Mouse (Mus musculus): ENCODE data around the gene Kif16b. TPM values are rescaled to one million over a fixed set of nuclear protein-coding genes. Genes with fewer than 3 reads are reported as not detected.

The Kif16b gene
- polyA plus RNA-seq, 1 experiment from 2014 or later = 8.0 TPM

DNA sequence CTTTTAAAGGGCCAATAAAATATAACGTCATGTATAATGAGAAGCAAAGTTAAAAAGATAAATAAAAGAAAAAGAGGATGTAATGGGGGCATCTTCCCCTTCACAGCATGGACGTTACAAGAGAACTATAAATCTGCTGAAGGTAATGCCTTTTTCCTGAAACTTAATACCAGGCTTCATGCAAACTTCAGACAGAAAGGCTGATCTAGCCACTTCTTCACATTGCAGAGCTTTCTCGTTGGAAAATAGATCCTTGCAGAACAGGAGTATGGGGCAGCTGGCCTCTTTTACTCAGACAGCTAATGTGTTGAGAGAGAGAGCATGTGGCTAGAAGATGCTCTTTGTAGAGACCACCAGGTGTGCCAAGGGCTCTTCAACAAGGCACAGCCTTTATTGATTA, 276.2 kb downstream of the Kif16b start:
- H3K36me3 ChIP-seq (ENCODE audit: control insufficient read depth, insufficient read depth, low read length) = no peaks in the 10 kb centered on the region
- no peaks in the 10 kb centered on the region for H3K9me3 ChIP-seq (ENCODE audit: control insufficient read depth, low read length)
- TF ChIP-seq CTCF (IDR thresholded peaks at IDR 0.05; ENCODE audit: low read depth) (no peak), EP300 (optimal IDR thresholded peaks at IDR 0.05) (no peak)
- DNase-seq (ENCODE audit: low spot score) = no peak
- H3K27ac ChIP-seq (replicated peaks) = no peak overlapping the region
- no peak overlapping the region for H3K4me2 ChIP-seq (replicated peaks; ENCODE audit: low read depth)
- ATAC-seq (ENCODE audit: low FRiP score, low TSS enrichment) = no peak
- no peak overlapping the region for H3K9ac ChIP-seq (ENCODE audit: low read length)
- H3K4me1 ChIP-seq (replicated peaks; ENCODE audit: control insufficient read depth, insufficient read depth) = no peaks in the 10 kb centered on the region
- no peaks in the 10 kb centered on the region for H3K27me3 ChIP-seq (ENCODE audit: control insufficient read depth, insufficient read depth, low read length)
- no peak overlapping the region for H3K4me3 ChIP-seq (ENCODE audit: low read depth, low read length)
- 49% methylated on average over 3 of the region's 3 CpGs for WGBS

- H3K4me3 ChIP-seq (ENCODE audit: low read depth, low read length) = no peak overlapping the region
- no peak for DNase-seq (ENCODE audit: low spot score)
- no peaks in the 10 kb centered on the region for H3K36me3 ChIP-seq (ENCODE audit: control insufficient read depth, insufficient read depth, low read length)
- no peak overlapping the region for H3K9ac ChIP-seq (ENCODE audit: low read length)
- 54% methylated on average over 2 of the region's 2 CpGs for WGBS
- H3K27ac ChIP-seq (replicated peaks) = no peak overlapping the region
- H3K9me3 ChIP-seq (ENCODE audit: control insufficient read depth, low read length) = no peaks in the 10 kb centered on the region
- H3K4me1 ChIP-seq (replicated peaks; ENCODE audit: control insufficient read depth, insufficient read depth) = no peaks in the 10 kb centered on the region
- no peaks in the 10 kb centered on the region for H3K27me3 ChIP-seq (ENCODE audit: control insufficient read depth, insufficient read depth, low read length)
- no peak for ATAC-seq (ENCODE audit: low FRiP score, low TSS enrichment)
- H3K4me2 ChIP-seq (replicated peaks; ENCODE audit: low read depth) = no peak overlapping the region
- TF ChIP-seq CTCF (IDR thresholded peaks at IDR 0.05; ENCODE audit: low read depth) (no peak), EP300 (optimal IDR thresholded peaks at IDR 0.05) (no peak)
Measured at GRCm38 (mm10) chr2:142624254-142624653, 277.1 kb downstream of the Kif16b start.

GRCm38 (mm10) chr2:142621152-142621551, 280.2 kb downstream of the Kif16b start:
- Histone ChIP-seq H3K27ac (replicated peaks) (no peak overlapping the region), H3K4me1 (replicated peaks; ENCODE audit: control insufficient read depth, insufficient read depth) (no peaks in the 10 kb centered on the region), H3K36me3 (ENCODE audit: control insufficient read depth, insufficient read depth, low read length) (no peaks in the 10 kb centered on the region), H3K9me3 (ENCODE audit: control insufficient read depth, low read length) (no peaks in the 10 kb centered on the region), H3K9ac (ENCODE audit: low read length) (no peak overlapping the region), H3K4me2 (replicated peaks; ENCODE audit: low read depth) (no peak overlapping the region), H3K4me3 (ENCODE audit: low read depth, low read length) (no peak overlapping the region), H3K27me3 (ENCODE audit: control insufficient read depth, insufficient read depth, low read length) (no peaks in the 10 kb centered on the region)
- WGBS = 65% methylated on average over 4 of the region's 4 CpGs
- no peak for DNase-seq (ENCODE audit: low spot score)
- no peak for ATAC-seq (ENCODE audit: low FRiP score, low TSS enrichment)
- TF ChIP-seq CTCF (IDR thresholded peaks at IDR 0.05; ENCODE audit: low read depth) = no peak
- no peak for TF ChIP-seq EP300 (optimal IDR thresholded peaks at IDR 0.05)

- H3K9me3 ChIP-seq (ENCODE audit: control insufficient read depth, low read length) = no peaks in the 10 kb centered on the region
- no peak for ATAC-seq (ENCODE audit: low FRiP score, low TSS enrichment)
Measured at GRCm38 (mm10) chr2:142619926-142620325, 281.4 kb downstream of the Kif16b start.

GRCm38 (mm10) chr2:142614535-142614934, 286.8 kb downstream of the Kif16b start:
- Histone ChIP-seq H3K27ac (replicated peaks) (no peak overlapping the region), H3K27me3 (ENCODE audit: control insufficient read depth, insufficient read depth, low read length) (no peaks in the 10 kb centered on the region), H3K9ac (ENCODE audit: low read length) (no peak overlapping the region), H3K36me3 (ENCODE audit: control insufficient read depth, insufficient read depth, low read length) (no peaks in the 10 kb centered on the region), H3K4me3 (ENCODE audit: low read depth, low read length) (no peak overlapping the region), H3K4me2 (replicated peaks; ENCODE audit: low read depth) (no peak overlapping the region), H3K9me3 (ENCODE audit: control insufficient read depth, low read length) (no peaks in the 10 kb centered on the region), H3K4me1 (replicated peaks; ENCODE audit: control insufficient read depth, insufficient read depth) (no peaks in the 10 kb centered on the region)
- TF ChIP-seq EP300 (optimal IDR thresholded peaks at IDR 0.05) = no peak
- TF ChIP-seq CTCF (IDR thresholded peaks at IDR 0.05; ENCODE audit: low read depth) = no peak
- DNase-seq (ENCODE audit: low spot score) (no peak), ATAC-seq (ENCODE audit: low FRiP score, low TSS enrichment) (no peak)
- 65% methylated on average over 5 of the region's 5 CpGs for WGBS

More at GRCm38 (mm10) chr2:142619926-142620325, 281.4 kb downstream of the Kif16b start:
- Histone ChIP-seq H3K9ac (ENCODE audit: low read length) (no peak overlapping the region), H3K36me3 (ENCODE audit: control insufficient read depth, insufficient read depth, low read length) (no peaks in the 10 kb centered on the region), H3K27ac (replicated peaks) (no peak overlapping the region), H3K4me1 (replicated peaks; ENCODE audit: control insufficient read depth, insufficient read depth) (no peaks in the 10 kb centered on the region), H3K4me3 (ENCODE audit: low read depth, low read length) (no peak overlapping the region), H3K27me3 (ENCODE audit: control insufficient read depth, insufficient read depth, low read length) (no peaks in the 10 kb centered on the region), H3K4me2 (replicated peaks; ENCODE audit: low read depth) (no peak overlapping the region)
- no peak for DNase-seq (ENCODE audit: low spot score)
- TF ChIP-seq EP300 (optimal IDR thresholded peaks at IDR 0.05) (no peak), CTCF (IDR thresholded peaks at IDR 0.05; ENCODE audit: low read depth) (no peak)

DNA sequence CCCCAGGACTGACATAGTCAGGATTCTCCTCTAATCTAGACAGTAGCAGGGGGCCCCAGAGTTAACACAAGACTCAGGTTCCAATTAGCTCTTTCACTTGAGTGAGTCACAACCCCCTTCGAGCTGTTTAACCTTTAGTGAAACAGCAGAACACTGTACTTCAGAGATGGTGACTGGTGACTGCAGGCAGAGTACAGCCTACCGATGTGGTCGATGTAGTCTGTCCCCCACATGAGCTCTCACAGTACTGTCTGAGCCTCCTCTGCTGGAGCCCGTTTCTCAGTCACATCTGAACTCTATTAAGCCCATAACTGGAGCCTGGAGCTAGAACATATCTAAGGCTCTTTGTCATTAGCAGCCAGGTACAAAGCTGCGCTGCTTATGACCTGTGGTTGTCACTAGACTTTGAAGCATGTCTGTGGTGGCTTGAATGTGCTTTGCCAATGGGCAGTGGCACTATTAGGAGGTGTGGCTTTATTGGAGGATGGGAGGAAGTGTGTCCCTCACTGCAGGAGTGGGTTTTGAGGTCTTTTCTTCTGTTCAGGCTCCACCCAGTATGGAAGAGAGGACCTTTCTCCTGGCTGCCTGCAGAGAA, 288.9 kb downstream of the Kif16b start:
- no peak overlapping the region for H3K4me2 ChIP-seq (replicated peaks; ENCODE audit: low read depth)
- ATAC-seq (ENCODE audit: low FRiP score, low TSS enrichment) = no peak
- 88% methylated on average over 5 of the region's 5 CpGs for WGBS
- TF ChIP-seq CTCF (IDR thresholded peaks at IDR 0.05; ENCODE audit: low read depth) = no peak
- no peak for TF ChIP-seq EP300 (optimal IDR thresholded peaks at IDR 0.05)
- no peaks in the 10 kb centered on the region for H3K27me3 ChIP-seq (ENCODE audit: control insufficient read depth, insufficient read depth, low read length)
- no peak overlapping the region for H3K4me3 ChIP-seq (ENCODE audit: low read depth, low read length)
- H3K9ac ChIP-seq (ENCODE audit: low read length) = no peak overlapping the region
- no peaks in the 10 kb centered on the region for H3K36me3 ChIP-seq (ENCODE audit: control insufficient read depth, insufficient read depth, low read length)
- H3K9me3 ChIP-seq (ENCODE audit: control insufficient read depth, low read length) = no peaks in the 10 kb centered on the region
- no peaks in the 10 kb centered on the region for H3K4me1 ChIP-seq (replicated peaks; ENCODE audit: control insufficient read depth, insufficient read depth)
- DNase-seq (ENCODE audit: low spot score) = no peak
- H3K27ac ChIP-seq (replicated peaks) = no peak overlapping the region
